Mouse (Mus musculus) myocyte (in vitro differentiated cells): ENCODE measurements around the gene Ntn5. TPM values are rescaled to one million over a fixed set of nuclear protein-coding genes. Genes with fewer than 3 reads are reported as not detected.

Experiments used
- H3K27me3 ChIP-seq: one replicate; pipeline ENCODE4 v1.6.1; 2011; ENCODE audit not compliant: control insufficient read depth, insufficient read depth, insufficient read length
- H3K36me3 ChIP-seq: one replicate; pipeline ENCODE4 v1.6.1; 2011; ENCODE audit not compliant: control insufficient read depth, insufficient read depth
- H3K4me2 ChIP-seq: one replicate; pipeline ENCODE4 v1.6.1; 2011; ENCODE audit warnings: low read depth, control low read depth
- H3K4me3 ChIP-seq: one replicate; pipeline ENCODE4 v1.5.1; 2011; ENCODE audit warnings: mild to moderate bottlenecking, control low read depth, moderate library complexity
- H3K79me2 ChIP-seq: one replicate; pipeline ENCODE4 v1.6.1; 2011; ENCODE audit not compliant: control insufficient read depth, insufficient read depth
- H3ac ChIP-seq: one replicate; pipeline ENCODE4 v1.6.1; 2011; ENCODE audit not compliant: control insufficient read depth, insufficient read length
- CEBPB ChIP-seq: IDR thresholded peaks from 2 replicates; pipeline ENCODE4 v1.6.1; 2011; ENCODE audit warnings: mild to moderate bottlenecking, moderate library complexity; ENCODE audit not compliant: poor library complexity, insufficient read depth, severe bottlenecking
- E2F4 ChIP-seq: IDR thresholded peaks from one replicate; pipeline ENCODE4 v1.6.1; 2011; ENCODE audit warnings: mild to moderate bottlenecking, control low read depth, moderate library complexity; ENCODE audit not compliant: insufficient read depth
- MAX ChIP-seq: IDR thresholded peaks from one replicate; pipeline ENCODE4 v1.6.1; 2011; ENCODE audit warnings: low read depth, mild to moderate bottlenecking, control low read depth
- MYOD1 ChIP-seq, 3 experiments: IDR thresholded peaks; one replicate each; pipeline ENCODE4 v1.6.1; 2011; ENCODE audit warnings: control low read depth in 2 of 3, low read depth in 2 of 3, mild to moderate bottlenecking in 2 of 3, moderate library complexity in 1 of 3; ENCODE audit not compliant: insufficient read length in 2 of 3, control insufficient read depth in 1 of 3
- MYOG ChIP-seq, 3 experiments: IDR thresholded peaks; one replicate each; pipeline ENCODE4 v1.6.1; 2011; ENCODE audit warnings: control low read depth in 2 of 3, low read depth in 2 of 3, mild to moderate bottlenecking in 2 of 3; ENCODE audit not compliant: insufficient read length in 2 of 3, control insufficient read depth in 1 of 3, insufficient read depth in 1 of 3
- POLR2A ChIP-seq: IDR thresholded peaks from one replicate; pipeline ENCODE4 v1.6.1; 2011; ENCODE audit warnings: low read depth, mild to moderate bottlenecking, control low read depth, moderate library complexity; ENCODE audit not compliant: insufficient read length
- POLR2AphosphoS2 ChIP-seq: IDR thresholded peaks from one replicate; pipeline ENCODE4 v1.6.1; 2011; ENCODE audit warnings: low read depth, control low read depth; ENCODE audit not compliant: insufficient read length
- REST ChIP-seq: IDR thresholded peaks from one replicate; pipeline ENCODE4 v1.6.1; 2011; ENCODE audit warnings: mild to moderate bottlenecking, control low read depth, moderate library complexity; ENCODE audit not compliant: insufficient read depth, insufficient read length
- SRF ChIP-seq: IDR thresholded peaks from one replicate; pipeline ENCODE4 v1.6.1; 2011; ENCODE audit warnings: low read depth; ENCODE audit not compliant: control insufficient read depth, insufficient read length
- TCF12 ChIP-seq: IDR thresholded peaks from one replicate; pipeline ENCODE4 v1.6.1; 2011; ENCODE audit warnings: mild to moderate bottlenecking, control low read depth; ENCODE audit not compliant: poor library complexity, insufficient read depth, severe bottlenecking
- TCF3 ChIP-seq: IDR thresholded peaks from one replicate; pipeline ENCODE4 v1.6.1; 2011; ENCODE audit warnings: low read depth, control low read depth; ENCODE audit not compliant: insufficient read length
- USF1 ChIP-seq: IDR thresholded peaks from one replicate; pipeline ENCODE4 v1.6.1; 2011; ENCODE audit warnings: low read depth, mild to moderate bottlenecking, control low read depth, moderate library complexity
- polyA plus RNA-seq: library from polyadenylated mRNA; unstranded; fragments of >200 nt; fragmentation: generic; extraction: Trizol; gene quantifications from one replicate; pipeline ENCODE4 v1.2.1, GENCODE M21; 2012; ENCODE audit warnings: missing spikeins

The Ntn5 gene
- polyA plus RNA-seq, 1 experiment: 3.6 TPM

DNA sequence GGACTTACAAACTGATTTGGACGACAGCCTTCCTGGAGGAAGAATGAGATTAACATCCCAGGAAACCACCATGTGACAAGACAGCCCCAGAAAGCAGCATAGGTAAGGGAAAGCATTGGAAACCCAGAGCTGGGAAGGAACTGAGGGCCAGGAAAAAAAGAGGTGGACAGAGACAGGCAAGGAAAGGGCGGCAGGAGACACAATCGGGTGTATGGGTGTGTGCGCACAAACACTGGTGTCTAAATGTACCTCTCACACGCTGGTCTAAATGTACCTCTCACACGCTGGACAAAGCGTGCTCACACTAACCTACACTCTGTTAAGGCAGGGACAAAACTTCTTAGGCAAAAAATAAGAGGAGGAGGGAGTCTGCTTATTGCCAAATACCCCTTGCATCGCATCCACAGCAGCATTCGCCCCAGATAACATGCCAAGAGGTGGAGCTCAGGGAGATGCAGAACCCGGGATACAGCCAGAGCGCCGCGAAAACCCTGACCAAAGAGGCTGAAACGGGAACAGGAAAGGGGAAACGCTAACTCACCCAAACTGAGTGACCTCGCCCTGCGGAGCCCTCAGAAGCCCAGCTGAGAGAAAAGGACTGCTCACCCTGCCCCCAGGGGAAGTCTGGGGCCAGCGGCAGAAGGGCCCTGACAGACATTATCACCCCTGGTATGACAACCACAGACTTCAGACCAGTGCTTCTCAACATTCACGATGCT is 32.1 kb downstream of the Ntn5 start:
- no peaks in the 10 kb centered on the region for H3K36me3 ChIP-seq
- H3K27me3 ChIP-seq: no peaks in the 10 kb centered on the region
- TF ChIP-seq MAX (no peak), MYOG (IDR thresholded peaks at IDR 0.05; ENCODE audit: control insufficient read depth in 1 of 3, insufficient read depth in 1 of 3, insufficient read length in 2 of 3, low read depth in 2 of 3) (no peak), CEBPB (no peak), TCF3 (no peak), POLR2A (no peak), E2F4 (no peak), POLR2AphosphoS2 (no peak), MYOD1 (IDR thresholded peaks at IDR 0.05; ENCODE audit: control insufficient read depth in 1 of 3, insufficient read length in 2 of 3, low read depth in 2 of 3) (no peak), SRF (no peak), USF1 (no peak), TCF12 (no peak), REST (no peak)
- no peak overlapping the region for H3ac ChIP-seq
- peak overlapping the region; percentile 96 for H3K4me3 ChIP-seq
- peaks cover 48% of the 10 kb centered on the region for H3K79me2 ChIP-seq
- H3K4me2 ChIP-seq: peak overlapping the region; percentile 79

DNA sequence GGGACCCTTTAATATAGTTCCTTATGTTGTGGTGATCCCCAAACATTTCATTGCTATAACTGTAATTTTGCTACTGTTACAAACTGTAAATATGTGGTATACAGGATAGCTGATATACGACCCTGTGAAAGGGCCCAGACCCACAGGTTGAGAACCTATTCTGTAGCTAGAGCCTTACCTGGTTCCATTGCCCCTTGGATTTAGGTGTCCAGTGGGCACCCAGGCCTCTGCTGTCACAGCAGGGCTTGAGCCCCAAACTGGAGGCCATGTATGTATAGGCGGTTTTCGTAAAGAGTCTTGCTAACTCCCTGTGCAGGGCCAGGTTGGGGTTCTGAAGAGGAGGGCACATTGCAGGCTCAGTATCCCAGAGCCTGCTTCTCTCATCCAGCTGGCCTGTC is 32.6 kb downstream of the Ntn5 start:
- H3K4me3 ChIP-seq: peak overlapping the region; percentile 96
- H3K36me3 ChIP-seq: no peaks in the 10 kb centered on the region
- H3K4me2 ChIP-seq: peak overlapping the region; percentile 79
- H3K79me2 ChIP-seq: peaks cover 48% of the 10 kb centered on the region
- H3K27me3 ChIP-seq: no peaks in the 10 kb centered on the region
- H3ac ChIP-seq: no peak overlapping the region
- TF ChIP-seq MYOD1 (IDR thresholded peaks at IDR 0.05; ENCODE audit: control insufficient read depth in 1 of 3, insufficient read length in 2 of 3, low read depth in 2 of 3) (no peak), TCF12 (no peak), E2F4 (no peak), REST (no peak), CEBPB (no peak), TCF3 (no peak), SRF (no peak), POLR2A (no peak), MYOG (IDR thresholded peaks at IDR 0.05; ENCODE audit: control insufficient read depth in 1 of 3, insufficient read depth in 1 of 3, insufficient read length in 2 of 3, low read depth in 2 of 3) (no peak), USF1 (no peak), MAX (no peak), POLR2AphosphoS2 (no peak)

DNA sequence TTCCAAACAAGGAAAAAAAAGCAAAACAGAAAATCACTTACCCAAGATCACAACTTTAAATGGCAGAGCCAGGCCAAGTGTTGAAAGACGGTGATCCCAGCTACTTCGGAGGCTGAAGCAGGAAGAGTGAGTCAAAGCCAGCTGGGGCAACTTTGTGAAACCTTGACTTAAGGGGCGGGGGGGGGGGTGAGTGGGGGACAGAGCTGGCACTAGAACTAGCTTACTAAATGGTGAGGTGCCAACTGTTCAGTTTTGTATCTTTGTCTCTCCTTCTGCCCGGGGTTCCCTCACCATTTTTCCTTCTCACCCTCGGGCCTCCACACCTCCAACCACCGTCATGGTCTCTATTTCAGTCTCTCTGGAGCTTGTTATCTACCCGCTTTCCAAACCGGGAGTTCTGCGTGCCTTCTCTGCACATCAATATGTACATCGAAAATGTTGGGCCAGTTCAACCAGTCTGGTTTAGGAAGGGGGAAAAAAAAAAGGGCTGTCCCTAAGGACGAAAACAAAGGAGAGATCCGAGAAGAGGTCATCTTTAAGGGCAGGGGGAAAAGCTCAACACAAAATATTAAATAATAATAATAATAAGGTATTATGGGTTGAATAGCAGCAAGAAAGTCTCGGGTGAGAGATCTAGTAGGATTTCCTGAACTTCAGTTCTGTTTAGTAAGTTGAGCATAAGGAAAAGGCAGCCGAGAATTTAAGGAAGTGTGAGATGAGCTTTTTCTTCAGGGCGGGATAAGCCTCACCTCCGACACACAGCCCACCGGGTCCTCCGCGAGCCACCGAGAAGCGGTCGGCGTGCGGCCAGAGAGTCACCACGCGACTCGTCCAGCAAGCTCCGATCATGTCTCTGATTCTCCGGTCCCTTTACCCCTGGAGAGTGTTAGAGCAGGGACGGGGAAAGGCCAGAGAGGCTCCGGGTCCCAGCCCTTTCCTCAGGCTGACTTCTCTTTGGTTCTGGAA is 33.4 kb downstream of the Ntn5 start:
- Histone ChIP-seq H3K27me3 (no peaks in the 10 kb centered on the region), H3K4me3 (peak overlapping the region; percentile 96), H3K36me3 (no peaks in the 10 kb centered on the region), H3K79me2 (peaks cover 48% of the 10 kb centered on the region), H3ac (peak overlapping the region; percentile 52), H3K4me2 (peak overlapping the region; percentile 79)
- TF ChIP-seq TCF3: no peak

DNA sequence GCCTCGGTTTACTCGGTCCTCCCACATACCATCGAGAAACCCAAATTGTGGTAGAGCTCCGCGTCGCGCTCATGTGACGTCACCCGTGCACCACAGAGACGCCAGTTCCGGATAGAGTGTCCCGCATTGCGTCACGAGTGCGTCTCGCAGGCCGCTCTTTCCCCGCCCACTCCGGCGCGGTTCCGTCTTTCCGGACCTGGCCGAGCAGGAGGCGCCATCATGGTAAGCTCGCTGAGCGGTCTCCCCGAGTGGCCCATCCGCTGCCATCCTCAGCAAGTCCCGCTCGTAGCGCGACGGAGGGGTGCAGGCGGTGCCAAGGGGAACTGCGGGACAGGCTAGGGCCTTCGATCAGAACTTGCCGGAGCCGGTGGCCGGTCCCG is 34.1 kb downstream of the Ntn5 start, which contains the start of gene Sphk2:
Gene Sphk2 (minus strand): TSS at position 85 of the 380 bp plus-strand sequence.
- no peak for TF ChIP-seq MYOD1 (IDR thresholded peaks at IDR 0.05; ENCODE audit: control insufficient read depth in 1 of 3, insufficient read length in 2 of 3, low read depth in 2 of 3)
- TF ChIP-seq POLR2AphosphoS2: peak; percentile 99
- TF ChIP-seq USF1: peak; percentile 77
- peak; percentile 22 for TF ChIP-seq REST
- peak; percentile 57; the same call in 1 of the 2 replicates for TF ChIP-seq CEBPB
- peak; percentile 96 for TF ChIP-seq POLR2A
- no peak for TF ChIP-seq E2F4
- TF ChIP-seq SRF: peak; percentile 85
- no peak for TF ChIP-seq TCF3
- TF ChIP-seq MYOG (IDR thresholded peaks at IDR 0.05; ENCODE audit: control insufficient read depth in 1 of 3, insufficient read depth in 1 of 3, insufficient read length in 2 of 3, low read depth in 2 of 3): peak in 1 of 3 experiments; percentile 43
- TF ChIP-seq MAX: peak; percentile 11
- Histone ChIP-seq H3K79me2 (peaks cover 48% of the 10 kb centered on the region), H3K36me3 (no peaks in the 10 kb centered on the region), H3K27me3 (no peaks in the 10 kb centered on the region), H3ac (peak within 1 kb of the TSS; percentile 52), H3K4me3 (peak within 1 kb of the TSS; percentile 96), H3K4me2 (peak within 1 kb of the TSS; percentile 96)
